Mouse (Mus musculus) forebrain, postnatal 0 days (tissue): Measurements from ENCODE around the gene 1700013H16Rik. TPM values are rescaled to one million over a fixed set of nuclear protein-coding genes. Genes with fewer than 3 reads are reported as not detected.

Experiments used
- ATAC-seq: fragments of 200-750 bp; cut with Nextera tagmentation; 2 replicates; pipeline ENCODE4 v1.8.0; 2017; ENCODE audit warnings: mild to moderate bottlenecking, moderate library complexity
- DNase-seq: peaks from one replicate; pipeline ENCODE4 v3.0.0-alpha.2; 2015
- H3K27ac ChIP-seq: fragments of 300-500 bp; sonication (generic); 2 replicates; pipeline ENCODE4 v1.5.1; 2014; ENCODE audit warnings: low read depth, mild to moderate bottlenecking, antibody characterized with exemption, low read length, moderate library complexity, mixed read lengths
- H3K27me3 ChIP-seq: fragments of 300-500 bp; sonication (generic); 2 replicates; pipeline ENCODE4 v1.6.1; 2014; ENCODE audit warnings: mild to moderate bottlenecking, low read length, mixed read lengths; ENCODE audit not compliant: insufficient read depth
- H3K36me3 ChIP-seq: fragments of 300-500 bp; sonication (generic); 2 replicates; pipeline ENCODE4 v1.6.1; 2014; ENCODE audit warnings: mild to moderate bottlenecking, moderate library complexity; ENCODE audit not compliant: insufficient read depth
- H3K4me1 ChIP-seq: fragments of 300-500 bp; sonication (generic); 2 replicates; pipeline ENCODE4 v1.6.1; 2014; ENCODE audit warnings: antibody characterized with exemption; ENCODE audit not compliant: insufficient read depth
- H3K4me2 ChIP-seq: fragments of 300-500 bp; sonication (generic); 2 replicates; pipeline ENCODE4 v1.6.1; 2014; ENCODE audit warnings: low read depth, mild to moderate bottlenecking, moderate library complexity
- H3K4me3 ChIP-seq: fragments of 300-500 bp; sonication (generic); 2 replicates; pipeline ENCODE4 v1.5.1; 2014; ENCODE audit warnings: low read depth, low read length, mixed read lengths
- H3K9ac ChIP-seq: fragments of 300-500 bp; sonication (generic); 2 replicates; pipeline ENCODE4 v1.6.1; 2014; ENCODE audit warnings: mild to moderate bottlenecking
- H3K9me3 ChIP-seq: fragments of 300-500 bp; sonication (generic); 2 replicates; pipeline ENCODE4 v1.6.1; 2016; ENCODE audit warnings: low read length
- CTCF ChIP-seq: sonication (generic); IDR thresholded peaks from 2 replicates; pipeline ENCODE4 v1.5.1; 2016; ENCODE audit warnings: antibody characterized with exemption, control low read depth, low read depth
- WGBS: fragments of 180-500 bp; shearing (Covaris S2); extraction: QIAGEN DNeasy Blood & Tissue Kit; methylation state at CpG from one replicate; pipeline ENCODE4 v1.1.7; 2014; 5-methylcytosine and 5-hydroxymethylcytosine counted together
- polyA plus RNA-seq: library from polyadenylated mRNA; unstranded; fragments of >200 nt; fragmentation: Nextera tagmentation; extraction: Ambion mirVana; gene quantifications from 2 replicates; pipeline ENCODE4 v1.2.1, GENCODE M21; 2015
- total RNA-seq: library from RNA; depleted of rRNA; stranded (reverse); fragments of >200 nt; gene quantifications from 2 replicates; pipeline ENCODE4 v1.2.3, GENCODE M21; 2014; rRNA removed

Gene 1700013H16Rik
- total and polyA plus RNA-seq, 2 experiments from 2014 or later, result not detected

DNA sequence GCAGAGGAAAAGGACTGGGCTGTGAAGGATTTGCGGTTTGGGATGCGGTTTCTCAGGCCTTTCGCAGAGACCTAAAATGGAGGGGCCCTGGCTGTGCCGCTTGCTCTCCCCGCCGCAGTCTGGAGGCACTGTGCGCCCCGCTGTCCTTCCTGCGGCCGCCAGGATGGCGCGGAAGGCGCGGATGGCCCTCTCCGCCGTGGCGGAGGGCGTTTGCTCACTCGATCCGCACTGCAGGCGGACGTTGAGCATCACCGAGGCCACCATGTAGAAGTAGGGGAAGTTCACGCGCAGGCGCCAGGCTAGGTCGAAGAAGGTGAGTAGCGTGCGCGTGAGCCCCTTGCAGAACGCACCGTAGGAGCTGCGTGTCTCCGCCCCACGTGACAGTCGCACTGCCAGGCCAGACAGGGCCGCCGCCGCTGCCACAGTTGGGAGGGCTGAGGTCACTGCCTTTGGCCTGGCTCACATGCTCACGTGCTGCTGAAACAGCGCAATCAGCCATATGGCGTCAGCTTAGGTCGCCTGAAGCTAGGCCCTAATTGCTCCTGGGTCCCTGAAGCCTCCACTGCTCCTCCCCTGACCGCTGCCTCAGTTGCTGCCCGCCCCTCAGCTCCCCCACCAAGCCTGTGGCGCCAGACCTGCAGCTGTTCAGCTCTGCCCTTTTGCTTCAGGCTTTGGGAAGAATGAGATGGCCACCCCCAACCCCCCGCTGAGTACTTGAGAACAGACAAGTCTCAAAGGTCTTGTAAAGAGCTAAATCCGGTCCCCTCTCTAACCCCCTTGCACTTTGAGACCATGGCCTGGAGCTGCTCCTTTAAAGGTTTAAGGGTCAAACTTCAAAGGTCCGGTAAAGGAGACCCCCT lies 41.1 kb downstream of the 1700013H16Rik start:
- peak overlapping the region; percentile 53 for H3K9ac ChIP-seq
- H3K4me2 ChIP-seq, result peak overlapping the region; percentile 53
- 0 out of 2 replicates have a peak, but pooled peaks have one; percentile 1 for TF ChIP-seq CTCF
- H3K4me1 ChIP-seq, result no peaks in the 10 kb centered on the region
- H3K9me3 ChIP-seq, result no peaks in the 10 kb centered on the region
- H3K4me3 ChIP-seq, result peak overlapping the region; percentile 30
- 28% methylated on average over 49 of the region's 49 CpGs for WGBS
- ATAC-seq (peak; percentile 96), DNase-seq (peak; percentile 54)
- H3K27me3 ChIP-seq, result no peaks in the 10 kb centered on the region
- no peaks in the 10 kb centered on the region for H3K36me3 ChIP-seq
- no peak overlapping the region for H3K27ac ChIP-seq

DNA sequence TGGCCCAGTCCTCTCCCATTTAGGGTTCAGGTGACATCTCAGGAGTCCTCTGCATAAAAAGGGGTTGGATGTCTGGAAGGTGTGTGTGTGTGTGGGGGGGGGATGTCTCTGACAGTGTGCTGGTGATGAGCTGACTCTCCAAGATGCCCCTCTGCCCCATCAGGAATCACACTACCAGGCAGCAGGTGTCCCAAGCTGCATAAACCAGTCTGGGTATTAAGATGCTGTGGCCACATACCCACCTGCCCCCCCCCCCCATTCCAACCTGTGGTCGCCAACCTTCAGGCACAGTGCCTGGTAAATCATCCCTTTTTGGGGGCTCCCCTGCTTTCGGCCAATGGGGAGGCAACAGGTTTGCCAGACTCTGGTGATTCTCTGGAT lies 41.7 kb downstream of the 1700013H16Rik start:
- Histone ChIP-seq H3K4me3 (peak overlapping the region; percentile 30), H3K27ac (no peak overlapping the region), H3K27me3 (no peaks in the 10 kb centered on the region), H3K9ac (peak overlapping the region; percentile 53), H3K36me3 (no peaks in the 10 kb centered on the region), H3K4me1 (no peaks in the 10 kb centered on the region), H3K9me3 (no peaks in the 10 kb centered on the region), H3K4me2 (peak overlapping the region; percentile 53)
- DNase-seq (no peak), ATAC-seq (peak; percentile 38)
- 24% methylated on average over 2 of the region's 2 CpGs for WGBS
- no peak for TF ChIP-seq CTCF

DNA sequence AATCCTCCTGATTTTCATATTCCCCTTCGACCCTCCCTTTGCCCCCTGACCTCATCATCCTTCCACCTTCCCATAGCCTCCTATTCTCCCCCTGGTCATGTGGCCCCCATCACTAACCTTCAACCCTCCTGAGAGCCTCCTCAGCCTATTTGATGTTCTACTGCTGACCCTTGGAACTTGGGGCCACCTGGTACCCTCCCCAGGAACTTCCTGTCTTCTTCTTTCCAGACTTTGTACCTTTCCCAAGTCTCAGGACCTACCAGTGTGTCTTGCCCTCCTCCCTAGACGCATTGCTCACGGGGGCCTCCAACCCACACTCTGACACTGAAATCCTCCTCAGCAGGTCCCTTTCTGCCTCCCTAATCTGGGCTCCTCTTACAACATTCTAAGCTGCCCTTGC lies 55.0 kb downstream of the 1700013H16Rik start:
- WGBS, result 77% methylated on average over 3 of the region's 3 CpGs
- Histone ChIP-seq H3K4me1 (no peaks in the 10 kb centered on the region), H3K27me3 (no peaks in the 10 kb centered on the region), H3K9ac (no peak overlapping the region), H3K9me3 (no peaks in the 10 kb centered on the region), H3K36me3 (no peaks in the 10 kb centered on the region), H3K4me2 (no peak overlapping the region), H3K4me3 (no peak overlapping the region), H3K27ac (no peak overlapping the region)
- no peak for TF ChIP-seq CTCF
- DNase-seq (no peak), ATAC-seq (no peak)

DNA sequence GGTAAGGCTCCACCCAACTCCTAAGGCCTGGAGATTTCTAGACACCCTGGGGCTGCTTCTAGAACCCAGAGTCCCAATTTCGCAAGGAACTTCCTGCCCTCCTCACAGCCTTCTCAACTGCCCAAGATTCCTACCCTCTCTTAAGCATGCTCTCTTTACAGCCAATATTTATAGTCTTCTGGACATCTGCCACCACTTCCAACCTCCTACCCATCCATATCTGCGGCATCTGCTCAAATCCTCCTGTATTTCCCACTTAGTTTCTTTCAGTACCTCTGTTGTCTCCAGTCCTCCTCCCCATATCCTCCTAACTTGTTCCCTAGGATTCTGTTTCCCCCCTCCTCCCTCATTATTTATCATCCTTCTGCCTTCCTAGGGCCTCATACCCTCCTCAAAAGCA lies 58.4 kb downstream of the 1700013H16Rik start:
- H3K9me3 ChIP-seq, result no peaks in the 10 kb centered on the region
- TF ChIP-seq CTCF, result no peak
- H3K4me3 ChIP-seq, result no peak overlapping the region
- no peak overlapping the region for H3K9ac ChIP-seq
- no peak for DNase-seq
- no peak for ATAC-seq
- no peaks in the 10 kb centered on the region for H3K36me3 ChIP-seq
- WGBS, result 88% methylated on average over 2 of the region's 2 CpGs
- no peaks in the 10 kb centered on the region for H3K4me1 ChIP-seq
- no peak overlapping the region for H3K4me2 ChIP-seq
- no peaks in the 10 kb centered on the region for H3K27me3 ChIP-seq
- H3K27ac ChIP-seq, result no peak overlapping the region

DNA sequence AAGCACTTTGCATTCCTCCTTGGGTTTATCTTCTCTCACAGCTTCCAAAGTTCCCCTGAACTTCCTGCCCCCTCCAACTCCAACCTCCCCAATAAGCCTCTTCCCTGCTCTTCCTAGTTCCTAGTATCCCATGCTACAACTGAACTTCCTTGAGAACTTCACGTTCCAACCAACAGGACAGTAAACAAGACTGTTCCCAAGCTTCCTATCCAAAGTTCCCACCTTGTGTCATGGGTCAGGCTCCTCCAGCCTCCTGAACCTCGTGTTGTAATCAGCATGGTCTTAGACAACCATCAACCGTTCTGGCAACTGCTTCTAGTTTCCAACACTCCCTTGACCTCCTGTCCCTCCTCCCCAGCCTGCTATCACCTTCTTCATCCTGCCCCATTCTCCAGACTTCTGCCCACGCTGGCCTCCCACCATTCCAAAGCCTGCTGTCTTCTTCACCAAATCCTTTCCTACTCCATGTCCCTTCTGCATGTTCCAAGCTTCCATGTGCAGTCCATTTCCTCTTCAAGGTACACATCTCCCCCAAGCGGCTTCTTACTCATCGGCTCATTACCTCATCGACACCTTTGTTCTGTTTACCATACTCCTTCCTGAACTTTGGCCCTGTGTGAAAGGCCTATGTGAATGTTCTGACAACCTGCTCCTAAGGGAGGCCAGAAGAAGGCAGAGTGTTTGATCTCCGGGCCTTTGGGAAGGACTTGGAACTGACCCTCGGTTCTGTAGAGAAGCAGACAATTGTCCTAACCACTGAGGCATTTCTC lies 63.4 kb downstream of the 1700013H16Rik start:
- Histone ChIP-seq H3K9ac (no peak overlapping the region), H3K4me3 (no peak overlapping the region), H3K36me3 (no peaks in the 10 kb centered on the region), H3K9me3 (no peaks in the 10 kb centered on the region), H3K27me3 (no peaks in the 10 kb centered on the region), H3K4me2 (no peak overlapping the region), H3K27ac (no peak overlapping the region), H3K4me1 (no peaks in the 10 kb centered on the region)
- ATAC-seq (no peak), DNase-seq (no peak)
- no peak for TF ChIP-seq CTCF
- 84% methylated on average over 9 of the region's 9 CpGs for WGBS

DNA sequence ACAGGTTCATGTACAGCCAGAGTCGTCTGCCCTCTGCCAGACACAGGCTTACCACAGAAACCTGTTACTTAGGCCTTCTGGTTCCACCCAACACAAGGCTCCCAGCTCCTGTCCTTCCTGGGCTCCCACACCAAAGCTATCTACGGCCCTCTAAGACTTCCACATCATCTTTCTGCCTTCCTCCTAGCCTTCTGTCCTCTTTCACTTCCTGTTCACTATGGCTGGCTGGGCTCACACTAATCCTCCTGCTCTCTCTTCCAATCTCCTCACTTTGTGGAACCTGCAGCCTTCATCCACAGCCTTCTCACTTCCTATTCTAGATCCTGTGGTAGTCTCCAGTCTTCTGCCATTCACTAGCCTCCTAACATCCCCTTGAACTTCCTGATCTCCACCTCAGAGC lies 64.5 kb downstream of the 1700013H16Rik start:
- Histone ChIP-seq H3K27me3 (no peaks in the 10 kb centered on the region), H3K4me3 (no peak overlapping the region), H3K9me3 (no peaks in the 10 kb centered on the region), H3K4me2 (no peak overlapping the region), H3K36me3 (no peaks in the 10 kb centered on the region), H3K27ac (no peak overlapping the region), H3K4me1 (no peaks in the 10 kb centered on the region), H3K9ac (no peak overlapping the region)
- DNase-seq, result no peak
- WGBS, result 74% methylated on average over 2 of the region's 2 CpGs
- no peak for TF ChIP-seq CTCF
- no peak for ATAC-seq

Other genes with a start within 250 kb of the 1700013H16Rik start
- 81.2 and 86.1 TPM in 2 replicates for gene Rtl8c, start 149.8 kb downstream of the 1700013H16Rik start, total RNA-seq
- gene Rtl8c, start 149.8 kb downstream of the 1700013H16Rik start, polyA plus RNA-seq, result 167 and 183 TPM in 2 replicates
- 0.62 and 0.71 TPM in 2 replicates for gene Gm14597, start 148.9 kb downstream of the 1700013H16Rik start, total RNA-seq
- 0.38 and 0.41 TPM in 2 replicates for gene Gm14597, start 148.9 kb downstream of the 1700013H16Rik start, polyA plus RNA-seq
- 124 and 168 TPM in 2 replicates for gene Rtl8a, start 114.1 kb downstream of the 1700013H16Rik start, total RNA-seq
- 238 and 241 TPM in 2 replicates for gene Rtl8a, start 114.1 kb downstream of the 1700013H16Rik start, polyA plus RNA-seq
- 219 and 235 TPM in 2 replicates for gene Rtl8b, start 87.4 kb downstream of the 1700013H16Rik start, total RNA-seq
- gene Rtl8b, start 87.4 kb downstream of the 1700013H16Rik start, polyA plus RNA-seq, result 204 and 212 TPM in 2 replicates
- gene 4930502E18Rik, start 33.0 kb downstream of the 1700013H16Rik start, total RNA-seq, result 0.24 TPM in 1 of 2 replicates, not detected in the other
- 0.19 and 0.31 TPM in 2 replicates for gene 4930502E18Rik, start 33.0 kb downstream of the 1700013H16Rik start, polyA plus RNA-seq
- 0.05 TPM in 1 of 2 replicates, not detected in the other for gene Zfp36l3, start 18.6 kb upstream of the 1700013H16Rik start, total RNA-seq
- not detected in 2 replicates for gene Zfp36l3, start 18.6 kb upstream of the 1700013H16Rik start, polyA plus RNA-seq
- 1.5 and 2.1 TPM in 2 replicates for gene Xlr, start 39.9 kb upstream of the 1700013H16Rik start, total RNA-seq
- 1.6 and 2.8 TPM in 2 replicates for gene Xlr, start 39.9 kb upstream of the 1700013H16Rik start, polyA plus RNA-seq